Mouse (Mus musculus) liver, postnatal 0 days (tissue): Measurements from ENCODE around the gene Capg.

Experiments
- CTCF ChIP-seq: sonication (generic); IDR thresholded peaks from 2 replicates; pipeline ENCODE4 v1.5.1; 2016; ENCODE audit warnings: antibody characterized with exemption, low read depth
- EP300 ChIP-seq: IDR thresholded peaks from 2 replicates; pipeline ENCODE4 v1.6.1; 2016; ENCODE audit warnings: antibody characterized with exemption, low read depth, mild to moderate bottlenecking

DNA sequence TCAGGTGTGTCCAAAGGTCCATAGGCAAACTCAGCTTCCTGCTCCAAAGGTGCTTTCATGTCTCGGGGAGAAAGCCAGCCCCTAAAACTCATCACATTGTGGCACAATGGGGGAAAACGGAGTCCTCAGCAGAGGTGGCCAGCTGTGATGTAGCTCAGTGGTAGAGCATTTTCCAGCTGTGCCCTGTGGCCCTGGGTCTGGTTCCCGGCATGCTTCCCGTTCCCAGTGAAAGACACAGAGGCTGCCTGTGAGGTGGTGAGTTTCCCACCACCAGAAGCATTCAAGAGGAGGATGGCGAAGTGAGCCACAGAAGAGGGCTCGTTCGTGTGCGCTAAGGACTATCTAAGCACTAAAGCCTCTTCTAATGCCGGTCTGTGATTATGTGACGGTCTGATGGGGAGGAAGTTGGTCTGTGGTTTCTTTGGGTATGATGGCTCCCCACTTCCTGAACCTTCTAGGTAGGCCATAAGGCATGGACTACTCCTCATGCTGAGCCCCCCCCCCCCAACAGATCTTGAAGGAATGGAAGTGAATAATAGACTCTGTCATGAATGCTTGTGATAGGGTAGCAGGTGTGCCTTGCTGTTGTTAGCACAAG lies 6.4 kb downstream of the Capg start:
- TF ChIP-seq CTCF (no peak), EP300 (no peak)
